Mouse (Mus musculus): ENCODE measurements around the gene Lrrc27. TPM values are rescaled to one million over a fixed set of nuclear protein-coding genes. Genes with fewer than 3 reads are reported as not detected.

The Lrrc27 gene
- polyA plus RNA-seq, 1 experiment from 2014 or later, result 4.8 TPM

- WGBS, result 73% methylated on average over 1 of the region's 1 CpGs
- no peaks in the 10 kb centered on the region for H3K9me3 ChIP-seq
Observed at GRCm38 (mm10) chr7:139215516-139215915, 2.7 kb downstream of the Lrrc27 start.

GRCm38 (mm10) chr7:139215946-139216345, 3.2 kb downstream of the Lrrc27 start:
- no peak overlapping the region for H3K9ac ChIP-seq (replicated peaks)
- no peaks in the 10 kb centered on the region for H3K27me3 ChIP-seq
- H3K4me1 ChIP-seq (replicated peaks), result peaks cover 16% of the 10 kb centered on the region
- H3K36me3 ChIP-seq, result no peaks in the 10 kb centered on the region
- WGBS, result 92% methylated on average over 7 of the region's 7 CpGs
- H3K4me3 ChIP-seq (replicated peaks), result no peak overlapping the region
- no peaks in the 10 kb centered on the region for H3K9me3 ChIP-seq
- no peak overlapping the region for H3K4me2 ChIP-seq (replicated peaks)
- no peak for ATAC-seq
- H3K27ac ChIP-seq, result no peak overlapping the region

More at GRCm38 (mm10) chr7:139215516-139215915, 2.7 kb downstream of the Lrrc27 start:
- H3K4me3 ChIP-seq (replicated peaks), result no peak overlapping the region
- H3K27me3 ChIP-seq, result no peaks in the 10 kb centered on the region
- H3K4me2 ChIP-seq (replicated peaks), result no peak overlapping the region
- H3K27ac ChIP-seq, result no peak overlapping the region
- no peak for ATAC-seq
- H3K9ac ChIP-seq (replicated peaks), result no peak overlapping the region
- H3K36me3 ChIP-seq, result no peaks in the 10 kb centered on the region
- peaks cover 16% of the 10 kb centered on the region for H3K4me1 ChIP-seq (replicated peaks)

GRCm38 (mm10) chr7:139216464-139216863, 3.7 kb downstream of the Lrrc27 start:
- H3K36me3 ChIP-seq, result no peaks in the 10 kb centered on the region
- ATAC-seq, result no peak
- H3K9ac ChIP-seq (replicated peaks), result no peak overlapping the region
- no peak overlapping the region for H3K4me2 ChIP-seq (replicated peaks)
- WGBS, result 96% methylated on average over 9 of the region's 9 CpGs
- H3K4me3 ChIP-seq (replicated peaks), result no peak overlapping the region
- H3K27ac ChIP-seq, result no peak overlapping the region
- no peaks in the 10 kb centered on the region for H3K9me3 ChIP-seq
- H3K27me3 ChIP-seq, result no peaks in the 10 kb centered on the region
- H3K4me1 ChIP-seq (replicated peaks), result peaks cover 16% of the 10 kb centered on the region

- H3K9me3 ChIP-seq, result no peaks in the 10 kb centered on the region
- 82% methylated on average over 7 of the region's 7 CpGs for WGBS
- no peak overlapping the region for H3K9ac ChIP-seq (replicated peaks)
Observed at GRCm38 (mm10) chr7:139217046-139217445, 4.3 kb downstream of the Lrrc27 start.

GRCm38 (mm10) chr7:139218641-139219415, 6.0 kb downstream of the Lrrc27 start:
- no peak overlapping the region for H3K27ac ChIP-seq
- no peak overlapping the region for H3K4me2 ChIP-seq (replicated peaks)
- H3K9ac ChIP-seq (replicated peaks), result no peak overlapping the region
- H3K36me3 ChIP-seq, result no peaks in the 10 kb centered on the region
- no peak for ATAC-seq
- WGBS, result 76% methylated on average over 6 of the region's 6 CpGs
- H3K4me3 ChIP-seq (replicated peaks), result no peak overlapping the region
- peaks cover 2% of the 10 kb centered on the region; the same call in 1 of the 2 replicates for H3K4me1 ChIP-seq (replicated peaks)
- H3K27me3 ChIP-seq, result no peaks in the 10 kb centered on the region
- no peaks in the 10 kb centered on the region for H3K9me3 ChIP-seq

More at GRCm38 (mm10) chr7:139217046-139217445, 4.3 kb downstream of the Lrrc27 start:
- Histone ChIP-seq H3K27me3 (no peaks in the 10 kb centered on the region), H3K36me3 (no peaks in the 10 kb centered on the region), H3K4me1 (replicated peaks) (peaks cover 13% of the 10 kb centered on the region), H3K4me2 (replicated peaks) (no peak overlapping the region), H3K4me3 (replicated peaks) (no peak overlapping the region), H3K27ac (no peak overlapping the region)
- no peak for ATAC-seq

- Histone ChIP-seq H3K4me2 (replicated peaks) (no peak overlapping the region), H3K4me1 (replicated peaks) (no peaks in the 10 kb centered on the region), H3K36me3 (no peaks in the 10 kb centered on the region), H3K9me3 (no peaks in the 10 kb centered on the region), H3K4me3 (replicated peaks) (no peak overlapping the region), H3K9ac (replicated peaks) (no peak overlapping the region), H3K27me3 (no peaks in the 10 kb centered on the region), H3K27ac (no peak overlapping the region)
- WGBS, result 85% methylated on average over 5 of the region's 5 CpGs
- ATAC-seq, result no peak
Observed at GRCm38 (mm10) chr7:139219486-139219885, 6.7 kb downstream of the Lrrc27 start.

- no peak overlapping the region for H3K4me2 ChIP-seq (replicated peaks)
- no peak overlapping the region for H3K9ac ChIP-seq (replicated peaks)
- 36% methylated on average over 2 of the region's 2 CpGs for WGBS
- no peak overlapping the region for H3K4me3 ChIP-seq (replicated peaks)
- no peaks in the 10 kb centered on the region for H3K9me3 ChIP-seq
- no peaks in the 10 kb centered on the region for H3K4me1 ChIP-seq (replicated peaks)
- no peaks in the 10 kb centered on the region for H3K36me3 ChIP-seq
- H3K27ac ChIP-seq, result no peak overlapping the region
- no peaks in the 10 kb centered on the region for H3K27me3 ChIP-seq
- no peak for ATAC-seq
Observed at GRCm38 (mm10) chr7:139220303-139220702, 7.5 kb downstream of the Lrrc27 start.

- WGBS, result 81% methylated on average over 5 of the region's 5 CpGs
- H3K4me1 ChIP-seq (replicated peaks), result no peaks in the 10 kb centered on the region
- H3K9me3 ChIP-seq, result no peaks in the 10 kb centered on the region
- H3K4me2 ChIP-seq (replicated peaks), result no peak overlapping the region
- no peak overlapping the region for H3K4me3 ChIP-seq (replicated peaks)
- H3K36me3 ChIP-seq, result no peaks in the 10 kb centered on the region
- H3K9ac ChIP-seq (replicated peaks), result no peak overlapping the region
- no peak overlapping the region for H3K27ac ChIP-seq
- no peaks in the 10 kb centered on the region for H3K27me3 ChIP-seq
- no peak for ATAC-seq
Observed at GRCm38 (mm10) chr7:139221072-139221471, 8.3 kb downstream of the Lrrc27 start.

GRCm38 (mm10) chr7:139221856-139222255, 9.1 kb downstream of the Lrrc27 start:
- Histone ChIP-seq H3K27ac (no peak overlapping the region), H3K36me3 (no peaks in the 10 kb centered on the region), H3K4me1 (replicated peaks) (no peaks in the 10 kb centered on the region), H3K9ac (replicated peaks) (no peak overlapping the region), H3K9me3 (no peaks in the 10 kb centered on the region), H3K4me2 (replicated peaks) (no peak overlapping the region), H3K4me3 (replicated peaks) (no peak overlapping the region), H3K27me3 (no peaks in the 10 kb centered on the region)
- ATAC-seq, result no peak
- WGBS, result 46% methylated on average over 2 of the region's 2 CpGs

- no peak for ATAC-seq
- WGBS, result 66% methylated on average over 4 of the region's 4 CpGs
- Histone ChIP-seq H3K4me1 (replicated peaks) (no peaks in the 10 kb centered on the region), H3K4me2 (replicated peaks) (no peak overlapping the region), H3K27ac (no peak overlapping the region), H3K36me3 (no peaks in the 10 kb centered on the region), H3K9ac (replicated peaks) (no peak overlapping the region), H3K4me3 (replicated peaks) (no peak overlapping the region), H3K9me3 (no peaks in the 10 kb centered on the region), H3K27me3 (no peaks in the 10 kb centered on the region)
Observed at GRCm38 (mm10) chr7:139222341-139222740, 9.6 kb downstream of the Lrrc27 start.

- Histone ChIP-seq H3K27me3 (no peaks in the 10 kb centered on the region), H3K27ac (no peak overlapping the region), H3K4me3 (replicated peaks) (no peak overlapping the region), H3K4me1 (replicated peaks) (no peaks in the 10 kb centered on the region), H3K9ac (replicated peaks) (no peak overlapping the region), H3K9me3 (no peaks in the 10 kb centered on the region), H3K4me2 (replicated peaks) (no peak overlapping the region), H3K36me3 (no peaks in the 10 kb centered on the region)
- ATAC-seq, result no peak
- 95% methylated on average over 1 of the region's 1 CpGs for WGBS
Observed at GRCm38 (mm10) chr7:139224070-139224469, 11.3 kb downstream of the Lrrc27 start.

GRCm38 (mm10) chr7:139224725-139225124, 11.9 kb downstream of the Lrrc27 start:
- no peaks in the 10 kb centered on the region; the same call in 1 of the 2 replicates for H3K36me3 ChIP-seq
- no peaks in the 10 kb centered on the region for H3K9me3 ChIP-seq
- no peaks in the 10 kb centered on the region for H3K27me3 ChIP-seq
- no peak overlapping the region for H3K9ac ChIP-seq (replicated peaks)
- no peak for ATAC-seq
- no peak overlapping the region for H3K4me2 ChIP-seq (replicated peaks)
- H3K4me3 ChIP-seq (replicated peaks), result no peak overlapping the region
- H3K4me1 ChIP-seq (replicated peaks), result no peaks in the 10 kb centered on the region
- no peak overlapping the region for H3K27ac ChIP-seq
- WGBS, result 84% methylated on average over 8 of the region's 8 CpGs

GRCm38 (mm10) chr7:139226416-139226815, 13.6 kb downstream of the Lrrc27 start:
- Histone ChIP-seq H3K4me1 (replicated peaks) (no peaks in the 10 kb centered on the region), H3K4me3 (replicated peaks) (no peak overlapping the region), H3K9me3 (no peaks in the 10 kb centered on the region), H3K27ac (no peak overlapping the region), H3K9ac (replicated peaks) (no peak overlapping the region), H3K4me2 (replicated peaks) (no peak overlapping the region), H3K36me3 (no peaks in the 10 kb centered on the region; the same call in 1 of the 2 replicates), H3K27me3 (no peaks in the 10 kb centered on the region)
- WGBS, result 86% methylated on average over 7 of the region's 7 CpGs
- no peak for ATAC-seq
